Mouse (Mus musculus): ENCODE results near the gene Eipr1. TPM values are rescaled to one million over a fixed set of nuclear protein-coding genes. Genes with fewer than 3 reads are reported as not detected.

Gene Eipr1
- total RNA-seq, 2 experiments from 2014 or later = 51.7 to 53.0 TPM

GRCm38 (mm10) chr12:28889068-28889674 is 137.6 kb downstream of the Eipr1 start:
- H3K4me3 ChIP-seq = no peak overlapping the region
- TF ChIP-seq CTCF (conservative IDR thresholded peaks at IDR 0.05) = no peak
- DNase-seq (ENCODE audit: low spot score in 2 of 2) = no peak
- peak overlapping the region; percentile 61 for H3K27ac ChIP-seq

GRCm38 (mm10) chr12:28891523-28891922 is 139.9 kb downstream of the Eipr1 start:
- no peak for TF ChIP-seq CTCF (conservative IDR thresholded peaks at IDR 0.05)
- peak; percentile 30 to 31 for DNase-seq (ENCODE audit: low spot score in 2 of 2)
- H3K27ac ChIP-seq = peak overlapping the region; percentile 64; the same call in 1 of the 2 replicates
- no peak overlapping the region for H3K4me3 ChIP-seq

- no peak for DNase-seq (ENCODE audit: low spot score in 2 of 2)
- TF ChIP-seq CTCF (conservative IDR thresholded peaks at IDR 0.05) = no peak
- H3K27ac ChIP-seq = peak overlapping the region; percentile 60; the same call in 1 of the 2 replicates
- no peak overlapping the region for H3K4me3 ChIP-seq
Measured at GRCm38 (mm10) chr12:28896577-28896976, 145.0 kb downstream of the Eipr1 start.

- TF ChIP-seq CTCF (conservative IDR thresholded peaks at IDR 0.05) = no peak
- Histone ChIP-seq H3K4me3 (no peak overlapping the region), H3K27ac (no peak overlapping the region)
- no peak for DNase-seq (ENCODE audit: low spot score in 2 of 2)
Measured at GRCm38 (mm10) chr12:28898307-28898706, 146.7 kb downstream of the Eipr1 start.

GRCm38 (mm10) chr12:28899696-28900095 is 148.1 kb downstream of the Eipr1 start:
- Histone ChIP-seq H3K4me3 (no peak overlapping the region), H3K27ac (no peak overlapping the region)
- DNase-seq (ENCODE audit: low spot score in 2 of 2) = no peak
- no peak for TF ChIP-seq CTCF (conservative IDR thresholded peaks at IDR 0.05)

GRCm38 (mm10) chr12:28900341-28900740 is 148.7 kb downstream of the Eipr1 start:
- TF ChIP-seq CTCF (conservative IDR thresholded peaks at IDR 0.05) = no peak
- DNase-seq (ENCODE audit: low spot score in 2 of 2) = no peak
- Histone ChIP-seq H3K4me3 (no peak overlapping the region), H3K27ac (no peak overlapping the region)

GRCm38 (mm10) chr12:28902132-28902531 is 150.5 kb downstream of the Eipr1 start:
- DNase-seq (ENCODE audit: low spot score in 2 of 2) = no peak
- no peak overlapping the region for H3K27ac ChIP-seq
- no peak for TF ChIP-seq CTCF (conservative IDR thresholded peaks at IDR 0.05)
- no peak overlapping the region for H3K4me3 ChIP-seq

GRCm38 (mm10) chr12:28903082-28903481 is 151.5 kb downstream of the Eipr1 start:
- no peak for TF ChIP-seq CTCF (conservative IDR thresholded peaks at IDR 0.05)

GRCm38 (mm10) chr12:28905486-28905885 is 153.9 kb downstream of the Eipr1 start:
- H3K27ac ChIP-seq = no peak overlapping the region
- no peak for TF ChIP-seq CTCF (conservative IDR thresholded peaks at IDR 0.05)
- H3K4me3 ChIP-seq = no peak overlapping the region
- DNase-seq (ENCODE audit: low spot score in 2 of 2) = no peak

More at GRCm38 (mm10) chr12:28903082-28903481, 151.5 kb downstream of the Eipr1 start:
- Histone ChIP-seq H3K4me3 (no peak overlapping the region), H3K27ac (no peak overlapping the region)
- DNase-seq (ENCODE audit: low spot score in 2 of 2) = no peak

GRCm38 (mm10) chr12:28906016-28906415 is 154.4 kb downstream of the Eipr1 start:
- H3K4me3 ChIP-seq = no peak overlapping the region
- H3K27ac ChIP-seq = no peak overlapping the region
- no peak for TF ChIP-seq CTCF (conservative IDR thresholded peaks at IDR 0.05)

GRCm38 (mm10) chr12:28906809-28907297 is 155.2 kb downstream of the Eipr1 start:
- Histone ChIP-seq H3K27ac (0 out of 2 replicates have a peak overlapping the region, but pooled peaks have one; percentile 10), H3K4me3 (no peak overlapping the region)
- DNase-seq (ENCODE audit: low spot score in 2 of 2) = no peak
- TF ChIP-seq CTCF (conservative IDR thresholded peaks at IDR 0.05) = no peak

More at GRCm38 (mm10) chr12:28906016-28906415, 154.4 kb downstream of the Eipr1 start:
- DNase-seq (ENCODE audit: low spot score in 2 of 2) = no peak

GRCm38 (mm10) chr12:28907814-28908213 is 156.2 kb downstream of the Eipr1 start:
- no peak for DNase-seq (ENCODE audit: low spot score in 2 of 2)
- TF ChIP-seq CTCF (conservative IDR thresholded peaks at IDR 0.05) = no peak
- Histone ChIP-seq H3K4me3 (no peak overlapping the region), H3K27ac (no peak overlapping the region)

GRCm38 (mm10) chr12:28909851-28910250 is 158.2 kb downstream of the Eipr1 start:
- no peak for DNase-seq (ENCODE audit: low spot score in 2 of 2)
- H3K4me3 ChIP-seq = no peak overlapping the region
- H3K27ac ChIP-seq = no peak overlapping the region
- TF ChIP-seq CTCF (conservative IDR thresholded peaks at IDR 0.05) = no peak

- no peak for DNase-seq (ENCODE audit: low spot score in 2 of 2)
- H3K4me3 ChIP-seq = no peak overlapping the region
- H3K27ac ChIP-seq = no peak overlapping the region
- no peak for TF ChIP-seq CTCF (conservative IDR thresholded peaks at IDR 0.05)
Measured at GRCm38 (mm10) chr12:28910568-28910967, 159.0 kb downstream of the Eipr1 start.
